Mouse (Mus musculus): ENCODE measurements around the gene Gpr146. TPM values are rescaled to one million over a fixed set of nuclear protein-coding genes. Genes with fewer than 3 reads are reported as not detected.
A peak's percentile ranks its signal among the peaks of the same experiment; 100 is the strongest.
"Not testable (repeated sequence)": the region's sequence is repeated elsewhere in the genome, so short reads cannot be mapped to it uniquely, and the experiment has no call there.

Gpr146 gene
- total RNA-seq (2014; rRNA removed; ENCODE audit: low replicate concordance): 38.2 and 39.1 TPM in 2 replicates
- 23.0 and 23.7 TPM in 2 replicates for polyA plus RNA-seq (2015; fragmentation: Nextera tagmentation; extraction: Ambion mirVana)

DNA sequence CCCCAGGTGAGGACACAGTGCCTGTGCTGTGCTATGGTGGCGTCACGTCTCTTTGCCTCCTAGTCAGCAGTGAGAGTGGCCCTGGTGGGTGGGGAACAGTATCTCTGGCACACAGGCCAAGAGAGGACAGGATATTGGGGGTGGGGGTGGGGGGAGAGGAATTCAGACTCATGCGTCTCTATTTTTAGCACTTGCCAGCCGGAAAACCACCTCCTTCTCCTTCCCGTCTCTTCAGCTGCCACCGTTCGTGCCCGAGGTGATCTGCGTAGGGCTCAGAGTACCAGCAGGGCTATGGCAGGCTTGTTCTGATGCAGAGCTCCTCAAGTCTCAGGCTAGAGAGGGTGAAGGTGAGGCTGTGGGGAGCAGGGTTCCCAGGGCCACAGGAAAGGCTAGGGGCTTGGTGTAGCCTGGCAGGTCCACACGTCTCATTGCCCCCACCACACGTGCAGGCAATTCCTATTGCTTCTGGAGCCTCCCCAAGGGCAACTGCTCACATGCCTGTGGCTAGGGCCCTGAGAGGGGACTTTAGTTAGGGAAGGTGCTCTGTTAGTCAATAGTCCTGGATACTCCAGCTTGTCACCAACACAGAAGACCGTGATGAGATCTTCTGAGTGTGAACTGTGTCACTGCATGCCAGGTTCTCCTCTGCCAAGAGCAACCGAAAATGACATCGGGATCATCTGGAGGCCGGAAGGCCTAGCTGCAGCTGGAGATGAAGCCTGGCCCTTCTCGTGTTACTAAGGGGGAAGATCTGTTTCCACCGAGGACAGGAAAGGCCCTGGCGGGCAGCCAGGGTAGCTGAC lies at the start of gene Gpr146:
Gene Gpr146 (plus strand): TSS at position 230 of the 803 bp plus-strand sequence.
- Histone ChIP-seq H3K27ac (ENCODE audit: low read depth) (peak within 1 kb of the TSS; percentile 99), H3K9ac (replicated peaks; ENCODE audit: low read depth, low read length) (peak within 1 kb of the TSS; percentile 2; the same call in 1 of the 2 replicates), H3K4me2 (ENCODE audit: low read depth, low read length) (peak within 1 kb of the TSS; percentile 83), H3K4me3 (ENCODE audit: low read depth, low read length) (no peak within 1 kb of the TSS), H3K36me3 (replicated peaks; ENCODE audit: control insufficient read depth, insufficient read depth, low read length) (no peaks in the 10 kb centered on the region), H3K27me3 (ENCODE audit: control insufficient read depth, insufficient read depth, low read length) (no peaks in the 10 kb centered on the region), H3K4me1 (ENCODE audit: control insufficient read depth, insufficient read depth) (peaks cover 64% of the 10 kb centered on the region), H3K9me3 (replicated peaks; ENCODE audit: control insufficient read depth, low read length) (no peaks in the 10 kb centered on the region)
- DNase-seq (ENCODE audit: low spot score): peak; percentile 81
- WGBS: 4% methylated on average over 18 of the region's 18 CpGs
- TF ChIP-seq CTCF (IDR thresholded peaks at IDR 0.05; ENCODE audit: low read depth) (no peak), EP300 (IDR thresholded peaks at IDR 0.05; ENCODE audit: low read depth) (peak; percentile 70)
- ATAC-seq (ENCODE audit: insufficient read depth, low read depth): peak; percentile 52

DNA sequence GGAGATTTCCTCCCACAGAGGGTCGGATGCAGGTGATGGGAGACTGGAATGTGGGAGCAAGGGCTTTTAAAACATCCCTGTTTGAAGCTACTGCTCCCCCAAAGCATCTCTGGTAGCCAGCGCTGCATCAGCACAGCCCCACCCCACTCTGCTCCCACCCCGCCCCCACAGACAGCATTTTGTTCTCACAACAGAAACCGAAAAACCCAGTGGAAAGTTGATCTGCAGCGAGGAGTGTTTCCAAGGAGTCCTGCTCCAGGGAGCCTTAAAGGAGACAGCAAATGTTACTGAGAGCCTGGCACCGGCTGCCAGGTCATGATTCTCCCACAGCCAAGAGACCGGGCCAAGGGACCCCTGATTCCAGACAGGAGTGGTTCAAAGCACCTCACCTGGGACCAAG lies 46.7 kb upstream of the Gpr146 start:
- peaks cover 8% of the 10 kb centered on the region for H3K27me3 ChIP-seq (ENCODE audit: control insufficient read depth, insufficient read depth, low read length)

DNA sequence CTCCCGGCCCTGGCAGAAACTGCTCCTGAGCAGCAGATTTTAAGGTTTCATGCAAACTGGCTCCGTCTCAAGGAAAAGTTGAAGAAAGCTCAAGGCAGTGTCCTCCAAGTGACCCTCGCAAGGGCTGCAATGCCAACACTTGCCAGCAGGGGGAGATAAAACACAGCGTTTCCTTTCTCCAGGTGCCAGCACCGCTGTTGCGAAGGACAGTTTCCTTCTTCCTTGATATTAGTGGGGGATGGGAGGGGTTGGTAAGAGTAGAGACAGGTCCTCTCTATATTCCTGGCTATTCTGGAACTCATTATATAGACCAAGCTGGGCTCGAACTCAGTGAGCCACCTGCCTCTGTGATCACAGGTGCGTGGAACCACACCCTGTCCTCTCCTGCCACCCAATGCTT lies 45.8 kb upstream of the Gpr146 start:
- 22% methylated on average over 8 of the region's 8 CpGs for WGBS
- TF ChIP-seq EP300 (IDR thresholded peaks at IDR 0.05; ENCODE audit: low read depth) (no peak), CTCF (IDR thresholded peaks at IDR 0.05; ENCODE audit: low read depth) (peak; percentile 98)
- Histone ChIP-seq H3K4me3 (ENCODE audit: low read depth, low read length) (no peak overlapping the region), H3K36me3 (replicated peaks; ENCODE audit: control insufficient read depth, insufficient read depth, low read length) (peaks cover 9% of the 10 kb centered on the region), H3K27ac (ENCODE audit: low read depth) (no peak overlapping the region), H3K27me3 (ENCODE audit: control insufficient read depth, insufficient read depth, low read length) (no peaks in the 10 kb centered on the region), H3K9me3 (replicated peaks; ENCODE audit: control insufficient read depth, low read length) (no peaks in the 10 kb centered on the region), H3K4me2 (ENCODE audit: low read depth, low read length) (no peak overlapping the region), H3K9ac (replicated peaks; ENCODE audit: low read depth, low read length) (no peak overlapping the region), H3K4me1 (ENCODE audit: control insufficient read depth, insufficient read depth) (peaks cover 5% of the 10 kb centered on the region; the same call in 1 of the 2 replicates)
- DNase-seq (ENCODE audit: low spot score): peak; percentile 78
- peak; percentile 34 for ATAC-seq (ENCODE audit: insufficient read depth, low read depth)

More for the DNA sequence above, 46.7 kb upstream of the Gpr146 start:
- no peaks in the 10 kb centered on the region for H3K36me3 ChIP-seq (replicated peaks; ENCODE audit: control insufficient read depth, insufficient read depth, low read length)
- no peak for ATAC-seq (ENCODE audit: insufficient read depth, low read depth)
- no peak for TF ChIP-seq CTCF (IDR thresholded peaks at IDR 0.05; ENCODE audit: low read depth)
- TF ChIP-seq EP300 (IDR thresholded peaks at IDR 0.05; ENCODE audit: low read depth): no peak
- no peaks in the 10 kb centered on the region for H3K9me3 ChIP-seq (replicated peaks; ENCODE audit: control insufficient read depth, low read length)
- no peak for DNase-seq (ENCODE audit: low spot score)
- no peak overlapping the region for H3K4me3 ChIP-seq (ENCODE audit: low read depth, low read length)
- H3K4me2 ChIP-seq (ENCODE audit: low read depth, low read length): no peak overlapping the region
- no peak overlapping the region for H3K27ac ChIP-seq (ENCODE audit: low read depth)
- H3K9ac ChIP-seq (replicated peaks; ENCODE audit: low read depth, low read length): no peak overlapping the region
- WGBS: 75% methylated on average over 7 of the region's 7 CpGs
- H3K4me1 ChIP-seq (ENCODE audit: control insufficient read depth, insufficient read depth): peaks cover 5% of the 10 kb centered on the region; the same call in 1 of the 2 replicates

- 68% methylated on average over 8 of the region's 8 CpGs for WGBS
- TF ChIP-seq EP300 (IDR thresholded peaks at IDR 0.05; ENCODE audit: low read depth): no peak
- TF ChIP-seq CTCF (IDR thresholded peaks at IDR 0.05; ENCODE audit: low read depth): no peak
- H3K9ac ChIP-seq (replicated peaks; ENCODE audit: low read depth, low read length): 0 out of 2 replicates have a peak overlapping the region, but pooled peaks have one; percentile 26
These were observed 44.8 kb upstream of the Gpr146 start for GRCm38 (mm10) chr5:139332590-139333272.

DNA sequence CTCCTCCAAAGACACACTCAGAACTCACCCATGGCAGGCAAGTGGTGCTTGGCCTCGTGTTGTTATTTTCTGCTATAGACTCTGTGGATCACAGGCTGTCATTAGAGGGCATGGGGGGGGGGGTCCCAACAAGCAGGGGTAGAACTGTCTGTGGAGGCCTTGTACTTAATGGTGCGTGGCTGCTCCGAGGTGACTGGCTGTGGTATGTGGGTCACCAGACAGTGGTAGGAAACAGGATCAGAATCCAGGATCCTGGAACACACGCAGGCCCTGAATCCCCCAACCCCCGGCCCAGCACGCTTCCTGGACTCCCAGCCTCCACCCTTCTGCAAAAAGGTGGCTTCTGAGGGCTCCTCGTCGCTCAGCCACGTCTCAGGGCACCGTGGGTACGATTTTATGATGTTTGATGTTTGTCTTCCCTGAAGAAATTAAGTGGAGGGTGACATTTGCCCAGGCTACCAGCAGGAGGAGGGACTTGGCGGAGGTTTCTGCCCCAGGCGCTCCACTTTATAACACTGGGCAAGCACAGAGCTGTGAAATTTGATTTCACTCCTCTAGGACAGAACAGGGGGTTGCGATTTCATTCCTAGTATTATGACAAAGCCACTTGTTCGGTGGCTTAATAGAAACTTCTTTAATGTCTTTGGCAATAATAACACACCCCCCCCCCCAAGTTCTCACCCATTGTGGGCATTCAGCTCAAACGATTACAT lies 44.0 kb upstream of the Gpr146 start:
- 81% methylated on average over 16 of the region's 16 CpGs for WGBS
- no peak for DNase-seq (ENCODE audit: low spot score)

More at GRCm38 (mm10) chr5:139332590-139333272, 44.8 kb upstream of the Gpr146 start:
- Histone ChIP-seq H3K36me3 (replicated peaks; ENCODE audit: control insufficient read depth, insufficient read depth, low read length) (peaks cover 18% of the 10 kb centered on the region), H3K4me2 (ENCODE audit: low read depth, low read length) (no peak overlapping the region), H3K27ac (ENCODE audit: low read depth) (no peak overlapping the region), H3K27me3 (ENCODE audit: control insufficient read depth, insufficient read depth, low read length) (no peaks in the 10 kb centered on the region), H3K4me1 (ENCODE audit: control insufficient read depth, insufficient read depth) (peaks cover 5% of the 10 kb centered on the region; the same call in 1 of the 2 replicates), H3K4me3 (ENCODE audit: low read depth, low read length) (no peak overlapping the region), H3K9me3 (replicated peaks; ENCODE audit: control insufficient read depth, low read length) (no peaks in the 10 kb centered on the region)
- ATAC-seq (ENCODE audit: insufficient read depth, low read depth): 0 out of 2 replicates have a peak, but pooled peaks have one; percentile 14
- no peak for DNase-seq (ENCODE audit: low spot score)

DNA sequence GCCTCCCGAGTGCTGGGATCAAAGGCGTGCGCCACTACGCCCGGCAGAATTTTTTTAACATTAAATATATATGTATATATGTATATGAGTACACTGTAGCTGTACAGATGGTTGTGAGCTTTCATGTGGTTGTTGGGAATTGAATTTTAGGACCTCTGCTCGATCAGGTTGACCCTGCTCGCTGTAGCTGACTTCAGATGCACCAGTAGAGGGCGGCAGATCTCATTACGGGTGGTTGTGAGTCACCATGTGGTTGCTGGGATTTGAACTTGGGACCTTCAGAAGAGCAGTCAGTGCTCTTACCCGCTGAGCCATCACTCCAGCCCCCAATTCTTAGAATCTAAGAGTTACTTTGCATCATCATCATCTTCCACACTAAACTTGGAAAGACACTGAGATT lies 43.1 kb upstream of the Gpr146 start:
- H3K4me3 ChIP-seq (ENCODE audit: low read depth, low read length); ATAC-seq (ENCODE audit: insufficient read depth, low read depth); H3K27ac ChIP-seq (ENCODE audit: low read depth); H3K4me2 ChIP-seq (ENCODE audit: low read depth, low read length); H3K9me3 ChIP-seq (replicated peaks; ENCODE audit: control insufficient read depth, low read length); H3K27me3 ChIP-seq (ENCODE audit: control insufficient read depth, insufficient read depth, low read length); H3K9ac ChIP-seq (replicated peaks; ENCODE audit: low read depth, low read length); DNase-seq (ENCODE audit: low spot score): not testable (repeated sequence)
- H3K36me3 ChIP-seq (replicated peaks; ENCODE audit: control insufficient read depth, insufficient read depth, low read length): peaks cover 28% of the 10 kb centered on the region
- peaks cover 14% of the 10 kb centered on the region for H3K4me1 ChIP-seq (ENCODE audit: control insufficient read depth, insufficient read depth)
- WGBS: 87% methylated on average over 10 of the region's 10 CpGs

More for the DNA sequence above, 44.0 kb upstream of the Gpr146 start:
- H3K9ac ChIP-seq (replicated peaks; ENCODE audit: low read depth, low read length): no peak overlapping the region
- H3K27me3 ChIP-seq (ENCODE audit: control insufficient read depth, insufficient read depth, low read length): no peaks in the 10 kb centered on the region
- H3K9me3 ChIP-seq (replicated peaks; ENCODE audit: control insufficient read depth, low read length): no peaks in the 10 kb centered on the region
- peaks cover 23% of the 10 kb centered on the region for H3K36me3 ChIP-seq (replicated peaks; ENCODE audit: control insufficient read depth, insufficient read depth, low read length)
- TF ChIP-seq EP300 (IDR thresholded peaks at IDR 0.05; ENCODE audit: low read depth) (no peak), CTCF (IDR thresholded peaks at IDR 0.05; ENCODE audit: low read depth) (no peak)
- ATAC-seq (ENCODE audit: insufficient read depth, low read depth): no peak
- H3K27ac ChIP-seq (ENCODE audit: low read depth): no peak overlapping the region
- peaks cover 7% of the 10 kb centered on the region; the same call in 1 of the 2 replicates for H3K4me1 ChIP-seq (ENCODE audit: control insufficient read depth, insufficient read depth)
- H3K4me2 ChIP-seq (ENCODE audit: low read depth, low read length): no peak overlapping the region
- no peak overlapping the region for H3K4me3 ChIP-seq (ENCODE audit: low read depth, low read length)

All from heart, postnatal 0 days (tissue).